In the genomic region with DNA sequence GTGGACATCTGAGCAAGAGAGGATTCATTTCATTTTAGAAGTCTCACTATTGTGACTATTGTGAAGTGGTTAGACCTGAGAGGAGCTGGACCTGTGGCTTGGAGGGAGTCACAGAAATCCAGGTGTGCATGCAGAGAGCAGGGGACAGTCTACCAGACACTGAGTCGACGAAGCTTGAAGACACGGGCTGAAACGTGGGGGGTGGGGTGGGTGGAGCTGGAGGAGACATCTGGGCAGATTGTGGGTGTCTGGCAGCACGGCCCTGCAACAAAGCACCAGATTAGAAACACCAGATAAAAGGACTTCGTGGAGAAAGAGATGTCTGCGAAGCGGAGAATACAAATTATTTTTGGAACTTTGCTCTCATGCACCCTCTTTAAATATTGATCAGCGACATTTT, we compare ENCODE assay signal across 21 mouse cellular contexts. TPM values are rescaled to one million over a fixed set of nuclear protein-coding genes. Genes with fewer than 3 reads are reported as not detected.
DNase-seq lines count a peak whose midpoint lies in the region; ATAC-seq lines count a peak whose summit lies in the region.
"Had no signal": no experiment of that assay in that cellular context is flagged by ENCODE, and none has a peak within 500 bp of the region (broad histone marks: within the 10 kb centered on the region; RNA-seq: fewer than 3 reads in every experiment).

No protein-coding gene starts in this region.

- H3K4me2 ChIP-seq in hindbrain, embryonic 13.5 days: no peak overlapping the region
- no peak overlapping the region for H3K4me2 ChIP-seq in midbrain, embryonic 13.5 days (replicated peaks)
- H3K4me2 ChIP-seq in midbrain, embryonic 15.5 days: no peak overlapping the region
- H3K4me2 ChIP-seq: embryonic facial prominence, embryonic 13.5 days; forebrain, embryonic 15.5 days; heart, embryonic 12.5 days had no signal

- peaks cover 82% of the 10 kb centered on the region for H3K4me1 ChIP-seq in hindbrain, embryonic 10.5 days (replicated peaks)
- H3K4me1 ChIP-seq in hindbrain, embryonic 13.5 days (replicated peaks): peaks cover 55% of the 10 kb centered on the region
- peaks cover 79% of the 10 kb centered on the region for H3K4me1 ChIP-seq in midbrain, embryonic 13.5 days (replicated peaks)
- H3K4me1 ChIP-seq in midbrain, embryonic 15.5 days: peaks cover 53% of the 10 kb centered on the region

- H3K9me3 ChIP-seq in hindbrain, embryonic 10.5 days: no peaks in the 10 kb centered on the region
- no peaks in the 10 kb centered on the region for H3K9me3 ChIP-seq in hindbrain, embryonic 13.5 days
- H3K9me3 ChIP-seq in midbrain, embryonic 13.5 days: no peaks in the 10 kb centered on the region
- H3K9me3 ChIP-seq in midbrain, embryonic 15.5 days: no peaks in the 10 kb centered on the region
- H3K9me3 ChIP-seq: embryonic facial prominence, embryonic 13.5 days; forebrain, embryonic 15.5 days; G1E; heart, embryonic 12.5 days had no signal

- no peak overlapping the region for H3K9ac ChIP-seq in hindbrain, embryonic 13.5 days
- H3K9ac ChIP-seq in midbrain, embryonic 13.5 days (replicated peaks): no peak overlapping the region
- H3K9ac ChIP-seq in midbrain, embryonic 15.5 days: no peak overlapping the region
- H3K9ac ChIP-seq: embryonic facial prominence, embryonic 13.5 days; forebrain, embryonic 15.5 days; heart, embryonic 12.5 days had no signal

- no peak overlapping the region for H3K4me3 ChIP-seq in hindbrain, embryonic 10.5 days
- no peak overlapping the region for H3K4me3 ChIP-seq in hindbrain, embryonic 13.5 days
- no peak overlapping the region for H3K4me3 ChIP-seq in midbrain, embryonic 13.5 days (replicated peaks)
- no peak overlapping the region for H3K4me3 ChIP-seq in midbrain, embryonic 15.5 days
- H3K4me3 ChIP-seq: embryonic facial prominence, embryonic 13.5 days; forebrain, embryonic 15.5 days; gastrocnemius, adult 2 months; heart, embryonic 12.5 days had no signal

- H3K27me3 ChIP-seq in hindbrain, embryonic 10.5 days (ENCODE audit: insufficient read depth, poor library complexity, severe bottlenecking): peaks cover 13% of the 10 kb centered on the region; the same call in 1 of the 2 replicates
- no peaks in the 10 kb centered on the region for H3K27me3 ChIP-seq in hindbrain, embryonic 13.5 days
- H3K27me3 ChIP-seq in midbrain, embryonic 13.5 days: no peaks in the 10 kb centered on the region
- no peaks in the 10 kb centered on the region for H3K27me3 ChIP-seq in midbrain, embryonic 15.5 days (replicated peaks)
- H3K27me3 ChIP-seq: forebrain, embryonic 15.5 days had no signal

- peak overlapping the region; percentile 92 for H3K27ac ChIP-seq in hindbrain, embryonic 10.5 days
- H3K27ac ChIP-seq in hindbrain, embryonic 13.5 days: no peak overlapping the region
- 0 out of 2 replicates have a peak overlapping the region, but pooled peaks have one; percentile 17 for H3K27ac ChIP-seq in midbrain, embryonic 13.5 days
- H3K27ac ChIP-seq in midbrain, embryonic 15.5 days: no peak overlapping the region
- H3K27ac ChIP-seq: embryonic facial prominence, embryonic 13.5 days; forebrain, embryonic 15.5 days; gastrocnemius, adult 2 months had no signal

- no peaks in the 10 kb centered on the region for H3K36me3 ChIP-seq in hindbrain, embryonic 10.5 days
- no peaks in the 10 kb centered on the region for H3K36me3 ChIP-seq in hindbrain, embryonic 13.5 days
- H3K36me3 ChIP-seq in midbrain, embryonic 13.5 days: no peaks in the 10 kb centered on the region
- H3K36me3 ChIP-seq in midbrain, embryonic 15.5 days (replicated peaks): no peaks in the 10 kb centered on the region
- H3K36me3 ChIP-seq: embryonic facial prominence, embryonic 13.5 days; forebrain, embryonic 15.5 days; G1E; heart, embryonic 12.5 days had no signal

- 55% methylated on average over 9 of the region's 9 CpGs for WGBS in hindbrain, embryonic 10.5 days
- WGBS in hindbrain, embryonic 13.5 days: 36% methylated on average over 9 of the region's 9 CpGs
- WGBS in midbrain, embryonic 13.5 days: 18% methylated on average over 9 of the region's 9 CpGs
- 15% methylated on average over 9 of the region's 9 CpGs for WGBS in midbrain, embryonic 15.5 days

- DNase-seq in hindbrain, embryonic 10.5 days (ENCODE audit: low spot score): no peak
- peak; percentile 31 for DNase-seq in brain, adult 2 months (ENCODE audit: low read depth, low spot score)
- no peak for DNase-seq in embryo, embryonic 11 days
- DNase-seq: adrenal gland, adult 8-10 months; adrenal gland, postnatal 36 days; B cell, adult 2 months; cerebellum, adult 11 months; cerebellum, adult 8-10 months; cerebellum, postnatal 14 days; gastrocnemius, adult 2 months; gastrocnemius, postnatal 25 days had no signal

- ATAC-seq in hindbrain, embryonic 13.5 days (ENCODE audit: low FRiP score): no peak
- no peak for ATAC-seq in midbrain, embryonic 13.5 days
- ATAC-seq in midbrain, embryonic 15.5 days (replicated peaks): no peak
- ATAC-seq: CD4-positive, CD25-positive, alpha-beta regulatory T cell, adult 4 months; forebrain, embryonic 15.5 days; hindbrain, embryonic 16.5 days; inflammation-experienced regulatory T-cells, adult 6 months had no signal

RNA-seq across cellular contexts. Expression of gene C1qb, which starts 22.5 kb away (rescaled TPM):
- polyA plus RNA-seq in hindbrain, embryonic 10.5 days (2016; fragmentation: Nextera tagmentation; extraction: Ambion mirVana): 23.4 and 38.4 TPM in 2 replicates
- 37.9 and 48.5 TPM in 2 replicates for polyA plus RNA-seq in hindbrain, embryonic 13.5 days (2015; fragmentation: Nextera tagmentation; extraction: Ambion mirVana)
- 25.0 and 30.4 TPM in 2 replicates for polyA plus RNA-seq in midbrain, embryonic 13.5 days (2015; fragmentation: Nextera tagmentation; extraction: Ambion mirVana)
- 39.7 and 49.0 TPM in 2 replicates for polyA plus RNA-seq in midbrain, embryonic 15.5 days (2015; fragmentation: Nextera tagmentation; extraction: Ambion mirVana)

RNA-seq across cellular contexts. Expression of gene Ephb2, which starts 27.7 kb away (rescaled TPM):
- polyA plus RNA-seq in hindbrain, embryonic 10.5 days (2016; fragmentation: Nextera tagmentation; extraction: Ambion mirVana): 13.4 and 21.5 TPM in 2 replicates
- polyA plus RNA-seq in hindbrain, embryonic 13.5 days (2015; fragmentation: Nextera tagmentation; extraction: Ambion mirVana): 14.9 and 16.5 TPM in 2 replicates
- polyA plus RNA-seq in midbrain, embryonic 13.5 days (2015; fragmentation: Nextera tagmentation; extraction: Ambion mirVana): 20.3 and 25.0 TPM in 2 replicates
- 31.0 and 31.7 TPM in 2 replicates for polyA plus RNA-seq in midbrain, embryonic 15.5 days (2015; fragmentation: Nextera tagmentation; extraction: Ambion mirVana)
- polyA plus RNA-seq: CD4-positive, CD25-positive, alpha-beta regulatory T cell, adult 4 months had no signal

RNA-seq across cellular contexts. Expression of gene C1qc, which starts 29.3 kb away (rescaled TPM):
- 7.5 and 18.5 TPM in 2 replicates for polyA plus RNA-seq in hindbrain, embryonic 10.5 days (2016; fragmentation: Nextera tagmentation; extraction: Ambion mirVana)
- polyA plus RNA-seq in hindbrain, embryonic 13.5 days (2015; fragmentation: Nextera tagmentation; extraction: Ambion mirVana): 19.5 and 24.3 TPM in 2 replicates
- 13.6 and 16.2 TPM in 2 replicates for polyA plus RNA-seq in midbrain, embryonic 13.5 days (2015; fragmentation: Nextera tagmentation; extraction: Ambion mirVana)
- polyA plus RNA-seq in midbrain, embryonic 15.5 days (2015; fragmentation: Nextera tagmentation; extraction: Ambion mirVana): 21.7 and 28.4 TPM in 2 replicates

RNA-seq across cellular contexts. Expression of gene C1qa, which starts 35.1 kb away (rescaled TPM):
- 4.8 and 10.8 TPM in 2 replicates for polyA plus RNA-seq in hindbrain, embryonic 10.5 days (2016; fragmentation: Nextera tagmentation; extraction: Ambion mirVana)
- 23.6 and 24.6 TPM in 2 replicates for polyA plus RNA-seq in hindbrain, embryonic 13.5 days (2015; fragmentation: Nextera tagmentation; extraction: Ambion mirVana)
- 14.4 and 16.5 TPM in 2 replicates for polyA plus RNA-seq in midbrain, embryonic 13.5 days (2015; fragmentation: Nextera tagmentation; extraction: Ambion mirVana)
- 25.1 and 33.3 TPM in 2 replicates for polyA plus RNA-seq in midbrain, embryonic 15.5 days (2015; fragmentation: Nextera tagmentation; extraction: Ambion mirVana)
- polyA plus RNA-seq: G1E had no signal

Comparison
In these comparisons a context has a peak if more than half of its experiments do, and no peak if none do; other contexts are left out.
1. H3K27ac ChIP-seq: peak in hindbrain, embryonic 10.5 days (single experiment) and midbrain, embryonic 13.5 days (single experiment); none in hindbrain, embryonic 13.5 days (single experiment) and midbrain, embryonic 15.5 days (single experiment).